Mouse (Mus musculus): Measurements from ENCODE around the gene Pdcd1lg2. TPM values are rescaled to one million over a fixed set of nuclear protein-coding genes. Genes with fewer than 3 reads are reported as not detected.
A peak's percentile ranks its signal among the peaks of the same experiment; 100 is the strongest.

The Pdcd1lg2 gene
- polyA plus RNA-seq, 1 experiment from 2014 or later, result not detected

DNA sequence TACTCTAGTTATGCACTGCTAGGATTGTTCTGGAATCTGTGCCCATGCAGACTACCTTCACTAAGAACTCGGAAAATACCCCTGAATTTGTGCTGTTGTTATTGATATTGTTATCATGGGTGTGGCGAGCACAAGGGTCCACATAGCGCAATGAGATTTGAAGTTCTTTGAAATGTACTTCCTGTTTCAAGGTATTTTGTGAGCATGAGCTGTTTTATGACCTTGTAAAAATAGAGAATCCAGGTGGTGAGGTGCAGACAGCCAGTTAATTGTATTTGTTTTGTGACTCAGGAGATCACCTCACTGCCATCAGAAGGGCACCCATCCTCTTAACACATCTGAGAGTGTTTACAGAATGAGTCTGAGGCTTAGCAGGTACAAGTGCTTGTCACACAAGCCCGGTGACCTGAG, 64.5 kb downstream of the Pdcd1lg2 start:
- no peaks in the 10 kb centered on the region for H3K36me3 ChIP-seq (ENCODE audit: control insufficient read depth, insufficient read depth, low read length)
- no peaks in the 10 kb centered on the region for H3K27me3 ChIP-seq (ENCODE audit: control insufficient read depth, insufficient read depth, low read length)
- no peak for DNase-seq
- no peaks in the 10 kb centered on the region for H3K9me3 ChIP-seq (ENCODE audit: control insufficient read depth, low read length)
- no peak overlapping the region for H3K27ac ChIP-seq (replicated peaks; ENCODE audit: low read depth, low read length)
- no peak for ATAC-seq (ENCODE audit: low FRiP score, low TSS enrichment)
- 90% methylated on average over 4 of the region's 4 CpGs for whole genome bisulfite sequencing
- H3K9ac ChIP-seq (replicated peaks; ENCODE audit: low read length), result no peak overlapping the region
- H3K4me3 ChIP-seq (replicated peaks; ENCODE audit: low read depth, low read length), result no peak overlapping the region
- H3K4me1 ChIP-seq (ENCODE audit: control insufficient read depth, insufficient read depth, low read length), result no peaks in the 10 kb centered on the region
- H3K4me2 ChIP-seq (ENCODE audit: low read length), result no peak overlapping the region

DNA sequence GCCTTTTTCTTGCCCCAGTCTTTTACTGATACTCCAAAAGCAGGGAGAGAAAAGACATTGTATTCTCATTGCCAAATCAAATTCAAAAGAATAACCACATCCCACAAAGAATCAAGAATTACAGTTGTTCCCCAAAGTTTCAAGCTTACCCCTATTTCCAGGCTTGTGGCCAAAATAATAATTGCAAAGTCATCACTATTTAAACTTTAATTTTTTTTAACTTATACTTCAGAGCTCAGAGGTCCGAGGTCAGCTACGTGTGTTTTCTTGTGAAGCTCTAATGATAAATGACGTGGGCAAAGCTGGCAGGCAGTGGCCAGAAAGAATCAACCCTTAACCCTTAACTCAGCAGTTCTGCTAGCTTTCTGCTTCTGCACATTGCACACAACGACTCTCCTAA, 67.9 kb downstream of the Pdcd1lg2 start:
- DNase-seq (no peak), ATAC-seq (ENCODE audit: low FRiP score, low TSS enrichment) (no peak)
- Histone ChIP-seq H3K4me3 (replicated peaks; ENCODE audit: low read depth, low read length) (no peak overlapping the region), H3K9me3 (ENCODE audit: control insufficient read depth, low read length) (no peaks in the 10 kb centered on the region), H3K4me1 (ENCODE audit: control insufficient read depth, insufficient read depth, low read length) (peaks cover 3% of the 10 kb centered on the region; the same call in 1 of the 2 replicates), H3K4me2 (ENCODE audit: low read length) (no peak overlapping the region), H3K36me3 (ENCODE audit: control insufficient read depth, insufficient read depth, low read length) (no peaks in the 10 kb centered on the region), H3K9ac (replicated peaks; ENCODE audit: low read length) (no peak overlapping the region), H3K27ac (replicated peaks; ENCODE audit: low read depth, low read length) (no peak overlapping the region), H3K27me3 (ENCODE audit: control insufficient read depth, insufficient read depth, low read length) (no peaks in the 10 kb centered on the region)
- 48% methylated on average over 4 of the region's 4 CpGs for WGBS

GRCm38 (mm10) chr19:29481578-29481977, 70.9 kb downstream of the Pdcd1lg2 start:
- no peak overlapping the region for H3K9ac ChIP-seq (replicated peaks; ENCODE audit: low read length)
- no peak for DNase-seq
- no peaks in the 10 kb centered on the region for H3K36me3 ChIP-seq (ENCODE audit: control insufficient read depth, insufficient read depth, low read length)
- H3K4me2 ChIP-seq (ENCODE audit: low read length), result no peak overlapping the region
- H3K9me3 ChIP-seq (ENCODE audit: control insufficient read depth, low read length), result no peaks in the 10 kb centered on the region
- no peak for ATAC-seq (ENCODE audit: low FRiP score, low TSS enrichment)
- WGBS, result 68% methylated on average over 6 of the region's 6 CpGs
- no peak overlapping the region for H3K27ac ChIP-seq (replicated peaks; ENCODE audit: low read depth, low read length)
- H3K4me3 ChIP-seq (replicated peaks; ENCODE audit: low read depth, low read length), result no peak overlapping the region
- H3K27me3 ChIP-seq (ENCODE audit: control insufficient read depth, insufficient read depth, low read length), result no peaks in the 10 kb centered on the region
- peaks cover 3% of the 10 kb centered on the region; the same call in 1 of the 2 replicates for H3K4me1 ChIP-seq (ENCODE audit: control insufficient read depth, insufficient read depth, low read length)

- Histone ChIP-seq H3K9ac (replicated peaks; ENCODE audit: low read length) (no peak overlapping the region), H3K4me1 (ENCODE audit: control insufficient read depth, insufficient read depth, low read length) (peaks cover 3% of the 10 kb centered on the region; the same call in 1 of the 2 replicates), H3K36me3 (ENCODE audit: control insufficient read depth, insufficient read depth, low read length) (no peaks in the 10 kb centered on the region), H3K4me3 (replicated peaks; ENCODE audit: low read depth, low read length) (no peak overlapping the region), H3K4me2 (ENCODE audit: low read length) (no peak overlapping the region), H3K27me3 (ENCODE audit: control insufficient read depth, insufficient read depth, low read length) (no peaks in the 10 kb centered on the region), H3K27ac (replicated peaks; ENCODE audit: low read depth, low read length) (0 out of 2 replicates have a peak overlapping the region, but pooled peaks have one; percentile 32), H3K9me3 (ENCODE audit: control insufficient read depth, low read length) (no peaks in the 10 kb centered on the region)
- ATAC-seq (ENCODE audit: low FRiP score, low TSS enrichment), result no peak
- 67% methylated on average over 5 of the region's 5 CpGs for WGBS
- no peak for DNase-seq
These were observed 71.4 kb downstream of the Pdcd1lg2 start for GRCm38 (mm10) chr19:29482148-29482547.

DNA sequence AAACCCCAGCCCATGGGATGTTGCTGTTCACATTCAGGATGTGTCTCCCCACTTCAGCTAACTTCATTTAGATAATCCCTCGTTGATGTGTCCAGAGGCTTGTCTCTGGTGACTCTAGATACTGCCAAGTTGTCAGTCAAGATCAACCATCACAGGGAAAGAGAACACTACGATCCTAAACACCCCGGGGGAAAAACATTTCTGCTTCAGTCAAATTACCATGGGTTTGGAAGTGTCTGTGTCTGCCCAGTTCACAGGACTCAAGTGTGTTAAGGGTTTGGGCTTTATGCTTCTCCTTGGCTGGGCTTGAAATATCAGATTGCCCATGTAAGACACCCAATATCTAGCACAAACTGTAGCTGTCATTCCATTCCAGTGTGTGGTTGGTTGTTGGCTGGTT, 71.9 kb downstream of the Pdcd1lg2 start:
- no peaks in the 10 kb centered on the region for H3K9me3 ChIP-seq (ENCODE audit: control insufficient read depth, low read length)
- no peak overlapping the region for H3K4me2 ChIP-seq (ENCODE audit: low read length)
- 0 out of 2 replicates have a peak overlapping the region, but pooled peaks have one; percentile 32 for H3K27ac ChIP-seq (replicated peaks; ENCODE audit: low read depth, low read length)
- ATAC-seq (ENCODE audit: low FRiP score, low TSS enrichment), result no peak
- H3K4me3 ChIP-seq (replicated peaks; ENCODE audit: low read depth, low read length), result no peak overlapping the region
- H3K9ac ChIP-seq (replicated peaks; ENCODE audit: low read length), result no peak overlapping the region
- H3K4me1 ChIP-seq (ENCODE audit: control insufficient read depth, insufficient read depth, low read length), result peaks cover 3% of the 10 kb centered on the region; the same call in 1 of the 2 replicates
- H3K36me3 ChIP-seq (ENCODE audit: control insufficient read depth, insufficient read depth, low read length), result no peaks in the 10 kb centered on the region
- WGBS, result 29% methylated on average over 3 of the region's 3 CpGs
- peak; percentile 21 for DNase-seq
- H3K27me3 ChIP-seq (ENCODE audit: control insufficient read depth, insufficient read depth, low read length), result no peaks in the 10 kb centered on the region

DNA sequence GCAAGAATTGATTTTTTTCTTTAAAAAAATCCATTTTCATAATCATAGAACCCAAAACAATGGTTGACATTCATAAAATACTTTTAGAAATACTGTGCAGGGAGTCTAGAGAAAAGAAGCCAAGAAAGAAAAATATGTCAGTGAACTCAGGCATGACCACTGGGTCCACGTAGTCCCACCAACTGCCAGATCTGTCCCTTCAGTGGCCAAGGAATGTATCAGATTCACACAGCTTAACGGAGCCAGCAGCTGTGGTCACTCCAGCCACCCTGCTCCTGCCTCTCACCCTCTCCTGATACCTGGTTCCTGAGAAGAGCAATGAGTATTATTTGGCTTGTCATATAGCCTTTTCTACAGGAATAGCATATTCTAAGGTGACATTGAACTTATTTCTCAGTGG, 72.7 kb downstream of the Pdcd1lg2 start:
- no peaks in the 10 kb centered on the region for H3K36me3 ChIP-seq (ENCODE audit: control insufficient read depth, insufficient read depth, low read length)
- no peak overlapping the region for H3K27ac ChIP-seq (replicated peaks; ENCODE audit: low read depth, low read length)
- no peaks in the 10 kb centered on the region for H3K27me3 ChIP-seq (ENCODE audit: control insufficient read depth, insufficient read depth, low read length)
- DNase-seq, result no peak
- 74% methylated on average over 2 of the region's 2 CpGs for WGBS
- H3K4me2 ChIP-seq (ENCODE audit: low read length), result no peak overlapping the region
- H3K9ac ChIP-seq (replicated peaks; ENCODE audit: low read length), result no peak overlapping the region
- no peaks in the 10 kb centered on the region for H3K9me3 ChIP-seq (ENCODE audit: control insufficient read depth, low read length)
- H3K4me3 ChIP-seq (replicated peaks; ENCODE audit: low read depth, low read length), result no peak overlapping the region
- H3K4me1 ChIP-seq (ENCODE audit: control insufficient read depth, insufficient read depth, low read length), result peaks cover 3% of the 10 kb centered on the region; the same call in 1 of the 2 replicates
- ATAC-seq (ENCODE audit: low FRiP score, low TSS enrichment), result no peak

DNA sequence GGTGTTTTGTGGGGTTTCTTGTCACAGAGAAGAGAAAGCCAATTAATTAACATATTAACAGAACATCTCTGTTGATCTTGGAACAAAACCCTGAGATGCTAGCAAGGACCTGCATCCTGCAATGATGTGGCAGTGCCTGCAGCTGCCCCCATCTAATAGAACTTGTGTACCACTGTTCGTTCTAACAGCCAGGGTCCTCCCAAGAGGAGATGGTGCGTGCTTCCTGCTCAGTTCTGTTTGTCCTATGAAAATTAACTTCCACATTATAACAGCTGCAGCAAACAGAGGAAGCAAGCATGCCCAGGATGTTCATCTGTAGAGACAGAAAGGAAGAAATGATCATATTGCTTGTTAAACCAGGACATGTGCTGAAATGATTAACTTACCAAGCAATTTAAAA, 73.8 kb downstream of the Pdcd1lg2 start:
- H3K4me3 ChIP-seq (replicated peaks; ENCODE audit: low read depth, low read length), result no peak overlapping the region
- H3K4me2 ChIP-seq (ENCODE audit: low read length), result no peak overlapping the region
- H3K4me1 ChIP-seq (ENCODE audit: control insufficient read depth, insufficient read depth, low read length), result peaks cover 3% of the 10 kb centered on the region; the same call in 1 of the 2 replicates
- no peaks in the 10 kb centered on the region for H3K9me3 ChIP-seq (ENCODE audit: control insufficient read depth, low read length)
- H3K27me3 ChIP-seq (ENCODE audit: control insufficient read depth, insufficient read depth, low read length), result no peaks in the 10 kb centered on the region
- no peak overlapping the region for H3K9ac ChIP-seq (replicated peaks; ENCODE audit: low read length)
- 74% methylated on average over 2 of the region's 2 CpGs for WGBS
- no peak for DNase-seq
- H3K27ac ChIP-seq (replicated peaks; ENCODE audit: low read depth, low read length), result no peak overlapping the region
- no peak for ATAC-seq (ENCODE audit: low FRiP score, low TSS enrichment)
- no peaks in the 10 kb centered on the region for H3K36me3 ChIP-seq (ENCODE audit: control insufficient read depth, insufficient read depth, low read length)

- Histone ChIP-seq H3K36me3 (ENCODE audit: control insufficient read depth, insufficient read depth, low read length) (no peaks in the 10 kb centered on the region), H3K27ac (replicated peaks; ENCODE audit: low read depth, low read length) (no peak overlapping the region), H3K4me3 (replicated peaks; ENCODE audit: low read depth, low read length) (no peak overlapping the region), H3K4me2 (ENCODE audit: low read length) (no peak overlapping the region), H3K4me1 (ENCODE audit: control insufficient read depth, insufficient read depth, low read length) (peaks cover 3% of the 10 kb centered on the region; the same call in 1 of the 2 replicates), H3K9me3 (ENCODE audit: control insufficient read depth, low read length) (no peaks in the 10 kb centered on the region), H3K9ac (replicated peaks; ENCODE audit: low read length) (no peak overlapping the region), H3K27me3 (ENCODE audit: control insufficient read depth, insufficient read depth, low read length) (no peaks in the 10 kb centered on the region)
- ATAC-seq (ENCODE audit: low FRiP score, low TSS enrichment) (no peak), DNase-seq (no peak)
- WGBS, result 98% methylated on average over 3 of the region's 3 CpGs
These were observed 74.7 kb downstream of the Pdcd1lg2 start for GRCm38 (mm10) chr19:29485257-29485948.

- Histone ChIP-seq H3K4me2 (ENCODE audit: low read length) (no peak overlapping the region), H3K4me1 (ENCODE audit: control insufficient read depth, insufficient read depth, low read length) (peaks cover 3% of the 10 kb centered on the region; the same call in 1 of the 2 replicates), H3K27me3 (ENCODE audit: control insufficient read depth, insufficient read depth, low read length) (no peaks in the 10 kb centered on the region), H3K36me3 (ENCODE audit: control insufficient read depth, insufficient read depth, low read length) (no peaks in the 10 kb centered on the region), H3K4me3 (replicated peaks; ENCODE audit: low read depth, low read length) (no peak overlapping the region), H3K27ac (replicated peaks; ENCODE audit: low read depth, low read length) (no peak overlapping the region), H3K9me3 (ENCODE audit: control insufficient read depth, low read length) (no peaks in the 10 kb centered on the region), H3K9ac (replicated peaks; ENCODE audit: low read length) (no peak overlapping the region)
- WGBS, result 82% methylated on average over 7 of the region's 7 CpGs
- no peak for ATAC-seq (ENCODE audit: low FRiP score, low TSS enrichment)
- no peak for DNase-seq
These were observed 76.0 kb downstream of the Pdcd1lg2 start for GRCm38 (mm10) chr19:29486545-29487206.
